Mouse (Mus musculus) adrenal gland, adult (tissue): ENCODE measurements around the gene Gm43302.
"Not testable (repeated sequence)": the region's sequence is repeated elsewhere in the genome, so short reads cannot be mapped to it uniquely, and the experiment has no call there.

Experiments used
- DNase-seq, 2 experiments: peaks; one replicate each; pipeline ENCODE4 v3.0.0; 2022 to 2023; ENCODE audit warnings: low spot score in 1 of 2; ENCODE audit not compliant: inconsistent age in 2 of 2

Gene Gm43302

GRCm38 (mm10) chr5:105200791-105201355, 92.6 kb downstream of the Gm43302 start:
- DNase-seq = not testable (repeated sequence)

DNA sequence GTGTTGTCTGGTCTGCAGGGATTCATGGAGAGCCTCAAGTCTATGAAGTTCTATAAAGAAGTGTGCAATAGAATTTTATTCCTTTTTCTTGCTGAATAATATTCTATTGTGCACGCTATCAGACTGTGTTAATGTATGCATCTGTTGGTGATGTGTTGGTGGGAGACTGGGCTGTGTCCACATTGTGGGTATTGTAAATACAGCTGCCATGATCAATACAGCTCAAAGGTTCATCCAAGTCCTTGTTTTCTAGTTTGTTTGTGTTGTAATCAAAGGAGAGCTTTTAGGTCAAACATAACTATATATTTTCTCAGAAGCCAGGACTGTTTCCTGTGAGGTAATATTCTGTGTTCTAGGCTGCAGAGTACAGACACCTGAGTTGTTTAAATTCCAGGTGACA, 94.3 kb downstream of the Gm43302 start:
- not testable (repeated sequence) for DNase-seq

GRCm38 (mm10) chr5:105197915-105198560, 95.5 kb downstream of the Gm43302 start:
- peak in 1 of 2 experiments; percentile 25 for DNase-seq

DNA sequence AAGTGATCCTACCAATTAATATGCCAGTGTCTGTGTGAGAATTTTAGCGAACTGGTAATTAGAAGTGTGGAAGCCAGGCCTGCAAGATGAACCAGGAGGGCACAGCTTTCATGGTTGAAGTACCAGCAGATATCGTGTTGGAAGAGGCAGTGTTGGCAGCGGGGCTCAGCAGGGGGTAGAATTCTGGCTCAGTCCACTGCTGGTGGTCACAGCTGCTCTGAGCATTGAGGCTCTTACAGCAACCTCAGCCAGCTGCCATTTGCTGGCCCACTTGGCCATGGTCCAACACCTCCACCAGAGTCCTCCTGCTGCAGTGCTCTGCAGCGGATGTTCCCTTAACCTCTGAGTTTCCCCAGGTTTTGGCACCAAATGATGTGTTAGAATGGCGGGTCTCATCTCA, 97.2 kb downstream of the Gm43302 start:
- not testable (repeated sequence) for DNase-seq

- DNase-seq = not testable (repeated sequence)
These were observed 101.0 kb downstream of the Gm43302 start for GRCm38 (mm10) chr5:105192536-105192935.

GRCm38 (mm10) chr5:105181446-105181845, 112.0 kb downstream of the Gm43302 start:
- no peak for DNase-seq
